Mouse (Mus musculus) cerebellum, adult 9-11 months (tissue): ENCODE results near the gene Nhlrc4.
A peak's percentile ranks its signal among the peaks of the same experiment; 100 is the strongest.

Source experiments
- DNase-seq: peaks from one replicate; pipeline ENCODE4 v3.0.0; 2022

Nhlrc4 gene

GRCm38 (mm10) chr17:25919786-25920642 is 24.7 kb downstream of the Nhlrc4 start:
- peak; percentile 100 for DNase-seq

GRCm38 (mm10) chr17:25919144-25919785 is 25.5 kb downstream of the Nhlrc4 start, which contains the start of gene Rab40c:
Gene Rab40c (minus strand): TSS chr17:25919727.
- no peak for DNase-seq

DNA sequence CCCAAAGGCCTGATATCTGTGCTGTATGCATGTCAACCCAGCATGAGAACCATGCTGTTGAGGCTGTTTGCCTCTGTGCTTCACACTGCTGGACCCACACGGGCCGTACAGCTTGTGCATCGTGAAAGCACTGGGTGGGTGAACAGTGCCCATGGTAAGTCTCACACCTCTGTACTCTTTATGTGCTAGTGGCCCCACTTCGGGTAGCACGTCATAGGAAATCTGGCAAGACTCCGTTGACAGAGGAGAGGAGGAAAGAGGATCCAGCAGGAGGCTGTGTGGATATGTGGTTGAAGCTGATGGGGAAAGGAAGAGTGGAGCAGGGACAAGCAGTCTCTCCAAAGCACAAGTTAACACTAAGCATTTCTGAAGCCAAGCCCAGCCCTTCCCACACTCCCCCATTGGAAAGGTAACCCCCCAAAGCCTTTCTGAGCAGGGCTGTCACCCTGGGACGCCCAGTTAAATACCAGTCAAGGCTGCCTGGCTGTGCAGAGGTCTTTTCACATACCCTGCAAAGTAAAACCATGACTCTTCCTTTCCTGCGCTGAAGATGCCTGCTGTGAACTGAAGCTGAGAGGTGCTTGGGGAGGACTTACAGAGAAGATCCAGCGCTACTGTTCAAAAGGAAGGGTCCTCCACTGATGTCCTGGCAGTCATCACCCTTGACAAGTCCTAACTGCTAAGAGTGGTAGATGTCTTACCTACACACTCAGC is 26.6 kb downstream of the Nhlrc4 start:
- peak; percentile 52 for DNase-seq

DNA sequence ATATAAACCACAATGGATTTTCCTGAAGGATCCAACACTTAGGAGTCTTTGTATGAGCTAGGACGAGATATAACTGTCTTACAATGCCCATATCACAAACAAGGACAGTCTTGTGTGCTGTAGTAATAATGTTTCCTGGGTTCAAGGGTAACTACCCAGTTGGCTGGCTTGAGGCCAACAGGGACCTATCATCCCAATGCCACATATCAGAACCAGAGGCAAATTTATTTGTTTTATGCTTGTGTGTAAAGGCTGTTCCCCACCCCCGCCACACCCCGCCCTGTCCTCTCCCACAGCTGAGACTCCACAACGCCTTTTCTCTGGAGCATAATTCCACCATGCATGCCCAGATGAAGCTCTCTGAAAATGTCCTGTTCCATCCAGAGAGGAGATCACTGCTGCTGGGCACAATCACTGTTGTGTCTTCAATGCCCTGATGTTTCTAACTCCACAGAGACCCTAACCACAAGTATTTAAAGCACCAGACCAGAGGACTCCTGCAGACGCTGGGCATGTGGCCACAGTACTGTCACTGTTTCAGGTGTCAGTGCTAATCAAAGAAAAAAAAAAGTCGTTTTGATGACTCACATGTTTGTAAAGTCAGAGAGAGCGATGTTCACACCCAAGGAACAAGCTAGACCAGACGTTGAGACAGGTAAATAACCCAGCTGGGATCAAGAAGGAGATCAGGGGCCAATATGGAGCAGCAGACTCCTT is 27.7 kb downstream of the Nhlrc4 start:
- no peak for DNase-seq

GRCm38 (mm10) chr17:25914295-25914694 is 30.5 kb downstream of the Nhlrc4 start:
- DNase-seq, result peak; percentile 58

DNA sequence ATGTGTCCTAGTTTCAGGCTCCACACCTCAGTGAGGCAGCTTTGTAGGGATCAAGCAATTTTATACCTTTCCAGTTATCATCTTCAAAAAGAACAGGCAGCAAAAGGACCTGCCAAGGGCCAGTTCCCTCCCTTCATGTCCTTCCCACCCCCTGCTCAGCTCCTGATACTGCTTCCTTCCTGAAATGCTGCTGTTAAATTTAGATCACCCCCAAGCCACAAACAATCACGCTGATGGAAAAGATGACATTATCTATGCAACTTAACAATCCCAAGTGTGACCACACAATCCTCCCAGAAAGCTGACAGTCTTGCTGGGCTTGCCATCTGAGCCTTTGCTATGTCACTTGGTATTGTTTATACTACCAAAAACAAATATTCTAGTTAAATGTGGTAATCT is 30.9 kb downstream of the Nhlrc4 start:
- no peak for DNase-seq

GRCm38 (mm10) chr17:25913186-25913876 is 31.4 kb downstream of the Nhlrc4 start:
- DNase-seq, result peak; percentile 86

DNA sequence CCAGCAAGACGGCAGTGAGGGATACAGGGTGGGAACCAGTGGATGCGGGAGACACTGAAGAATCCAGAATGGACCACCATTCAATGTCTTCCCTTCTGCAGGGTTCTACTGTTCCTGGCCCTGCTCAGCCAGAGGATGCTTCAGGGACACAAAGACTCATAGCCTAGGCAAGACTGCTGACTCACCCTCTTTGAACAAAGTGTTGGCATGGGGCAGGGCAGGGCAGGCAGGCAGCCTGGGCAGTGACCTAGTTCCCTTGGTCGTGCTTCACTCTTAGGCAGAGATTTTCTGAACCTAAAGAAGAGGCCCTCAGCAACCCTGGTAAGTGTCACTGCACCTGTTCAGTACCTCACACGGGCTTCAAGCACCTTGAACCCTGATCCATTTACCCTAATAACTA is 32.9 kb downstream of the Nhlrc4 start:
- DNase-seq, result peak; percentile 87

DNA sequence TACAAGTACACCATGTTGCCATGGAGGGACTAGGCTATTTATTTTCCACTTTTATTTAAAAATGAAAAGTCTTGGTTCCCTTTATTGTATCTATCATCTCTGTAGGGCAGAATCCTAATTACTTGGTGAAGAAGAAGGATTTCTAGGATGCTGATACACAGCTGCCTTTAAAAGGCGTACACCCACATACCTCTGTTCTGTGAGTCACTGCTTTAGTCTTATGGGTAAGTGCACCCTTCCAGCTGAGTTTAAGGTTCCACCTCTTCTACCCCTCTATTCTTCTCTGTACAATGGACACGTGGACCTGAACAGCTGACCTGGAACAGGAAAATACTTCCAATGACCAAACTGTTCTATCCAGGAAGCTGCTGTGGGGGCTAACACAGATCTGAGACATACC is 37.1 kb downstream of the Nhlrc4 start:
- no peak for DNase-seq

DNA sequence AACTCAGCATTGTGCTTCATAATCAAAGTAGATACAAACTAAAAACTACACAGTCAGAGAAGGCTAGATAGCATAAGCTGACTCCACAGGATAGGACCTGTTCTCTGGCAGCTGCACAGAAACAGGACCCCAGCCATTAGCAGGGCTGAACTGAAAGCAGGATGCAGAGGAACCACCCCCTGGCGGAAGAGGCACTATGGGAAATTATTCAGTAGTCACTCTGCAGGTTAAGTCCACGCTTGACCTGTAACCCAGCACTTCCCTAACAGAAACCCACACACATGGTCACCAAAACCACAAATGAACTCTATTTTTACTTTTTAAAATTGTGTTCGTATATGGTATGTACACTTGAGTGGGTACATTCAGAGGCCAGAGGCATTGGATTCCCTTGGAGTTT is 41.7 kb downstream of the Nhlrc4 start:
- DNase-seq, result no peak

DNA sequence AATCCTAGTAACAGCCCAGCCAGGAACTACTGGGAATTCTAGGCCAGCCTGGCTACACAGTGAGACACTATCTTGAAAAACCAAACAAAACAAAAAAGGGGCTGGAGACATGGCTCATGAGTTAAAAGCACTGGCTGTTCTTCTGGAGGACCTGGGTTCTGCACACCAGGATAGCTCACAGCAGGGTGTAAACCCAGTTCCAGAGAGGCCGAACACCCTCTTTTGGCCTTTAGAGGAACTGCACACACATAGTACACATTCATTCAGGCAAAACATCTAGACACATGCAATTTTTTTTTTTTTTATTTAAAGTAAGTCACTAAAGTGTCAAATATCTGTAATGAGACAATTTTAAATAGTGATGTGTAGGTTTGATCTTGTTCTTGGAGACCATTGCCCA is 44.6 kb downstream of the Nhlrc4 start:
- no peak for DNase-seq

DNA sequence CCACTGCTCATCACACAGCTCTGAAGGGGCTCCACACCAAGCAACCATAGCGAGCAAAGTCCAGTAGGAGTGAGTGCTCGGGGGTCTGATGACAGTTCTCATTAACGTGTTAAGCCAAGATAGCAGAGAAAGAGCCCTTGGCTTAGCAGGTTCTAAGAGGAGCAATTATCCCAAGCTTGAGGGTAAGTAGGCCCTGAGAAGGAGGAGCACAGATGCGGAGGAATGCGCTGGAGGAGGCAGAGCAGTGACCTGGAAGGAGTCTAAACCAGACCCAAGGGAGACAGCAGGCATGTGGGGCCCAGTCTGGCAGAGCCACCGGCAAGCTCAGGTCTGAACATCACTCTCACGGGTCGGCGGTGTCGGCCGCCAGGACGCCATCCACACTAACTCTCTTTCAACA is 48.9 kb downstream of the Nhlrc4 start:
- peak; percentile 30 for DNase-seq

- no peak for DNase-seq
These were observed 49.3 kb downstream of the Nhlrc4 start for GRCm38 (mm10) chr17:25895415-25895814.

- DNase-seq, result peak; percentile 83
These were observed 50.7 kb downstream of the Nhlrc4 start for GRCm38 (mm10) chr17:25893975-25894617.
